Mouse (Mus musculus) heart, adult 2 months (tissue): ENCODE results near the gene Cpt1b. TPM values are rescaled to one million over a fixed set of nuclear protein-coding genes. Genes with fewer than 3 reads are reported as not detected.

Source experiments
- DNase-seq, 2 experiments: peaks; one replicate each; pipeline ENCODE4 v3.0.0; 2021
- H3K27ac ChIP-seq: fragments of 200-600 bp; 2 replicates; pipeline ENCODE4 v1.8.1; 2022
- H3K27me3 ChIP-seq: fragments of 200-500 bp; 2 replicates; pipeline ENCODE4 v1.6.1; 2012; ENCODE audit warnings: mild to moderate bottlenecking, low read length, inconsistent platforms, mixed read lengths; ENCODE audit not compliant: control insufficient read depth, insufficient read depth
- H3K36me3 ChIP-seq: fragments of 200-500 bp; 2 replicates; pipeline ENCODE4 v1.6.1; 2012; ENCODE audit warnings: low read length, inconsistent platforms; ENCODE audit not compliant: control insufficient read depth, insufficient read depth
- H3K4me1 ChIP-seq: fragments of 200-500 bp; 2 replicates; pipeline ENCODE4 v1.6.1; 2011; ENCODE audit warnings: low read length; ENCODE audit not compliant: control insufficient read depth, insufficient read depth
- H3K4me3 ChIP-seq: fragments of 200-600 bp; 2 replicates; pipeline ENCODE4 v1.8.1; 2022
- H3K79me2 ChIP-seq: fragments of 200-500 bp; replicated peaks from 2 replicates; pipeline ENCODE4 v1.6.1; 2012; ENCODE audit warnings: mild to moderate bottlenecking, inconsistent platforms, low read length, moderate library complexity, mixed read lengths; ENCODE audit not compliant: control insufficient read depth, insufficient read depth
- H3K9ac ChIP-seq: fragments of 200-500 bp; 2 replicates; pipeline ENCODE4 v1.6.1; 2012; ENCODE audit warnings: low read depth, mild to moderate bottlenecking, control low read depth, inconsistent platforms, low read length, mixed read lengths
- CTCF ChIP-seq: fragments of 200-600 bp; IDR thresholded peaks from 2 replicates; pipeline ENCODE4 v1.8.1; 2022; ENCODE audit warnings: antibody characterized with exemption, mild to moderate bottlenecking, moderate library complexity
- EP300 ChIP-seq: fragments of 200-500 bp; IDR thresholded peaks from 2 replicates; pipeline ENCODE4 v1.6.1; 2011; ENCODE audit warnings: low read depth, low read length, control low read depth; ENCODE audit not compliant: insufficient read depth
- POLR2A ChIP-seq: fragments of 200-500 bp; IDR thresholded peaks from 2 replicates; pipeline ENCODE4 v1.6.1; 2011; ENCODE audit warnings: mild to moderate bottlenecking, low read depth, low read length, control low read depth; ENCODE audit not compliant: insufficient read depth
- WGBS: fragments of 180-500 bp; shearing (Covaris S2); methylation state at CpG from one replicate; pipeline ENCODE4 v1.1.7; 2018; 5-methylcytosine and 5-hydroxymethylcytosine counted together
- intact Hi-C: fragments of 180-260 bp; cut with DNase I; formaldehyde crosslinking; loops from one replicate; pipeline ENCODE4 v1.15.1; 2025
- polyA plus RNA-seq: library from polyadenylated mRNA; depleted of rRNA; stranded (reverse); fragments of >200 nt; gene quantifications from 2 replicates; pipeline ENCODE4 v1.2.3, GENCODE M21; 2012
- total RNA-seq, 2 experiments: library from RNA; stranded (reverse); gene quantifications; 2 replicates each; pipeline ENCODE4 v1.2.3; 2021

Cpt1b gene
- total and polyA plus RNA-seq, 3 experiments, result 565 to 786 (median 584) TPM

DNA sequence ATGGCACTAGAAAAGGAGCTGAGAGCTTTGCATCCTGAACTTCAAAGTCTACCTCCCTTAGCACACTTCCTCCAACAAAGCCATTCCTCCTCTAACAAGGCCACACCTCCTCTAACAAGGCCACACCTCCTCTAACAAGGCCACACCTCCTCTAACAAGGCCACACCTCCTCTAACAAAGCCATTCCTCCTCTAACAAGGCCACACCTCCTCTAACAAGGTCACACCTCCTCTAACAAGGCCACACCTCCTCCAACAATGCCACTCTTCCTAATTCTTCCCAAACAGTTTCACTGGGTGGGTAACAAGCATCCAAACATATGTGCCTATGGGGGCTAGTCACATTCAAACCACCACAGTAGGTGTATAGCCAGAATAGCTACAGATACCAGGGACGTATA, 23.2 kb downstream of the Cpt1b start:
- H3K9ac ChIP-seq, result no peak overlapping the region
- no peaks in the 10 kb centered on the region for H3K27me3 ChIP-seq
- TF ChIP-seq CTCF, result no peak
- no peak for TF ChIP-seq EP300
- no peak for TF ChIP-seq POLR2A
- no peak for DNase-seq
- H3K4me1 ChIP-seq, result peaks cover 3% of the 10 kb centered on the region
- H3K36me3 ChIP-seq, result no peaks in the 10 kb centered on the region
- H3K27ac ChIP-seq, result no peak overlapping the region
- intact Hi-C loops, result no loop called here
- H3K4me3 ChIP-seq, result no peak overlapping the region
- no peaks in the 10 kb centered on the region for H3K79me2 ChIP-seq
- WGBS, result 93% methylated on average over 1 of the region's 1 CpGs

DNA sequence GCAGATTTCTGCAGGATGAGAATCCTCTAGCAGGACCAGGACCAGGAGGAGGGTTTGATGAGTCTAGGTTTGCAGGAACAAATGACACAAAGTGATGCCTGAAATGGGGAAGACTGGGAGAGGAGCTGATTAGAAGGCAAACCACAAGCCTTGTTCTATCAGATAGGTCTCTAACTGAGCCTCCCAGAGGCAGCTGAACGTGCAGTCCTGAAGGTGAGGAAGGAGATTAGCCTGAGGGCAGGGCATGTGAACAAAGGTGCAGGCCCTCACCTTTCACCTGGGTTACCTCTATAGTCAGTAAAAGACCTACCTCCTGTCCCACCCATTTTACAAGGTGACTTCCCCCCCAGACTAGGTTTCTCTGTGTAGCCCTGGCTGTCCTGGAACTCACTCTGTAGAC, 25.9 kb downstream of the Cpt1b start:
- H3K27ac ChIP-seq, result no peak overlapping the region
- H3K79me2 ChIP-seq, result no peaks in the 10 kb centered on the region
- no peak overlapping the region for H3K4me3 ChIP-seq
- H3K36me3 ChIP-seq, result no peaks in the 10 kb centered on the region
- peaks cover 3% of the 10 kb centered on the region for H3K4me1 ChIP-seq
- H3K27me3 ChIP-seq, result no peaks in the 10 kb centered on the region
- DNase-seq, result no peak
- intact Hi-C loops, result no loop called here
- 68% methylated on average over 1 of the region's 1 CpGs for WGBS
- no peak overlapping the region for H3K9ac ChIP-seq
- TF ChIP-seq CTCF (no peak), EP300 (no peak), POLR2A (no peak)

DNA sequence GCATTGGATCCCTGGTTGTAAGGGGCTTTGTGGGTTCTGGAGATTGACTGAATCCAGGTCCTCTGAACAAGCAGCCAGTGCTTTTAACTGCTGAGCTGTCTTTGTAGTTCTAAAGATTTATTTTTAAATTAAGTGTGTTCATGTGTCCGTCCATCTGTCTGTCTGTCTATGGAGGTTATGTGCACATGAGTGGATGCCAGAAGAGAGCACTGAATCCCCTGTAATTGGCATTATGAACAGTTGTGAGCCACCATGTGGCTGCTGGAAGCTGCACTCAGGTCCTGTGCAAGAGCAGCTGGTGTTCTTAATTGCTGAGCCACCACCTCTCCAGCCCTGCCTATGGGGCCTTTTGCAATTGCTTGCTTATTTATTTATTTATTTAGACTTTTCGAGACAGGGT, 27.5 kb downstream of the Cpt1b start:
- no peak for DNase-seq
- H3K4me3 ChIP-seq, result no peak overlapping the region
- WGBS, result 86% methylated on average over 2 of the region's 2 CpGs
- H3K27me3 ChIP-seq, result no peaks in the 10 kb centered on the region
- no peaks in the 10 kb centered on the region for H3K36me3 ChIP-seq
- no peak overlapping the region for H3K27ac ChIP-seq
- TF ChIP-seq EP300 (no peak), POLR2A (no peak), CTCF (no peak)
- H3K4me1 ChIP-seq, result peaks cover 3% of the 10 kb centered on the region
- H3K9ac ChIP-seq, result no peak overlapping the region
- H3K79me2 ChIP-seq, result no peaks in the 10 kb centered on the region
- intact Hi-C loops, result no loop called here

GRCm38 (mm10) chr15:89396883-89397282, 28.8 kb downstream of the Cpt1b start:
- Histone ChIP-seq H3K4me3 (no peak overlapping the region), H3K4me1 (peaks cover 3% of the 10 kb centered on the region), H3K79me2 (no peaks in the 10 kb centered on the region), H3K27ac (no peak overlapping the region), H3K27me3 (no peaks in the 10 kb centered on the region), H3K36me3 (no peaks in the 10 kb centered on the region), H3K9ac (no peak overlapping the region)
- intact Hi-C loops, result no loop called here
- DNase-seq, result no peak
- WGBS, result 86% methylated on average over 4 of the region's 4 CpGs
- TF ChIP-seq POLR2A (no peak), CTCF (no peak), EP300 (no peak)

DNA sequence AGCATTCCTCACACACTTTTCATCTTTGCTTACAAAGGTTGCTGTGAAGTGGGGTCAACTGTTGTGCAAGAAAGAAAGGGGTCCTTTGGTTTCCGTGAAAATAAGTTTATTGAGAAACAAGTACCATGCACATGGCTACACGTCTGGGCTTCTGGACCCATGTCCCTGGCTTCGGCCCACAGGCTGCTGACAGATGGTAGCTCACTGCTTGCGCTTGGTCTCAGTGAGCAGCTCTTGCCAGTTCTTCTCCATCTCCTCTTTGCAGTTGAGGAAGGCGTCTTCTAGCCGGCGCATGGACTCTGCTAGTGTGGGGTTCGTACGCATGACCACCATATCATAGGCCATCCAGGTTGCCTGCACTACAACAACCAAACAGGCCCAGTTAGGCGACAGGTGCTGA, 35.6 kb downstream of the Cpt1b start:
- Histone ChIP-seq H3K27me3 (no peaks in the 10 kb centered on the region; the same call in 1 of the 2 replicates), H3K27ac (no peak overlapping the region), H3K79me2 (no peaks in the 10 kb centered on the region), H3K36me3 (no peaks in the 10 kb centered on the region), H3K9ac (no peak overlapping the region), H3K4me3 (no peak overlapping the region), H3K4me1 (no peaks in the 10 kb centered on the region)
- 94% methylated on average over 10 of the region's 10 CpGs for WGBS
- no peak for TF ChIP-seq POLR2A
- no peak for TF ChIP-seq EP300
- TF ChIP-seq CTCF, result no peak
- intact Hi-C loops, result no loop called here
- no peak for DNase-seq

- Histone ChIP-seq H3K4me1 (no peaks in the 10 kb centered on the region), H3K9ac (no peak overlapping the region), H3K36me3 (no peaks in the 10 kb centered on the region), H3K27me3 (no peaks in the 10 kb centered on the region; the same call in 1 of the 2 replicates), H3K4me3 (no peak overlapping the region), H3K79me2 (no peaks in the 10 kb centered on the region), H3K27ac (no peak overlapping the region)
- TF ChIP-seq EP300, result no peak
- no peak for TF ChIP-seq POLR2A
- TF ChIP-seq CTCF, result no peak
- WGBS, result 33% methylated on average over 12 of the region's 12 CpGs
- no peak for DNase-seq
- intact Hi-C loops, result no loop called here
These were observed 38.5 kb downstream of the Cpt1b start for GRCm38 (mm10) chr15:89387127-89387526.

- Histone ChIP-seq H3K27ac (no peak within 1 kb of the TSS), H3K79me2 (no peaks in the 10 kb centered on the region), H3K36me3 (no peaks in the 10 kb centered on the region), H3K9ac (no peak within 1 kb of the TSS), H3K27me3 (no peaks in the 10 kb centered on the region; the same call in 1 of the 2 replicates), H3K4me1 (no peaks in the 10 kb centered on the region), H3K4me3 (no peak within 1 kb of the TSS)
- intact Hi-C loops, result no loop called here
- TF ChIP-seq CTCF, result no peak
- TF ChIP-seq POLR2A, result no peak
- TF ChIP-seq EP300, result no peak
- 82% methylated on average over 7 of the region's 7 CpGs for WGBS
- no peak for DNase-seq
These were observed 41.0 kb downstream of the Cpt1b start, which contains the start of gene Klhdc7b for GRCm38 (mm10) chr15:89384617-89385016. Gene Klhdc7b (plus strand): TSS chr15:89384917.
